Mouse (Mus musculus): ENCODE measurements at regions not wholly inside any gene's neighbourhood (a gene's known extent, or its start where the extent isn't known, plus 50 kb on each side); places are given as distances from the start of the nearest gene placed in this dataset.

- no peak for TF ChIP-seq CTCF (IDR thresholded peaks at IDR 0.05; ENCODE audit: control insufficient read depth, insufficient read depth, low read length)
- no peak for TF ChIP-seq POLR2A (IDR thresholded peaks at IDR 0.05; ENCODE audit: borderline replicate concordance, control insufficient read depth, low read depth, low read length)
Observed at GRCm38 (mm10) chr4:142909355-142909947, 303.3 kb downstream of the Prdm2 start.
